Mouse (Mus musculus): ENCODE results near the gene Ddx59.

- TF ChIP-seq POLR2A (IDR thresholded peaks at IDR 0.05; ENCODE audit: insufficient read depth, low read depth, low read length) (no peak), CTCF (IDR thresholded peaks at IDR 0.05; ENCODE audit: insufficient read depth, low read depth, low read length) (no peak)
Observed at GRCm38 (mm10) chr1:136440741-136441140, 25.7 kb downstream of the Ddx59 start.
